Mouse (Mus musculus) liver, postnatal 0 days (tissue): ENCODE measurements around the gene Tmem215.

Experiments
- CTCF ChIP-seq: sonication (generic); IDR thresholded peaks from 2 replicates; pipeline ENCODE4 v1.5.1; 2016; ENCODE audit warnings: antibody characterized with exemption, low read depth
- EP300 ChIP-seq: IDR thresholded peaks from 2 replicates; pipeline ENCODE4 v1.6.1; 2016; ENCODE audit warnings: antibody characterized with exemption, low read depth, mild to moderate bottlenecking

GRCm38 (mm10) chr4:40496828-40497227, 24.8 kb downstream of the Tmem215 start:
- TF ChIP-seq CTCF = no peak
- no peak for TF ChIP-seq EP300
